Mouse (Mus musculus) MEL (cell line): ENCODE results near the gene Fbxw2.

ENCODE experiments used
- POLR2A ChIP-seq, 2 experiments: IDR thresholded peaks; 2 replicates each; pipeline ENCODE4 v1.6.1; 2011 to 2012; ENCODE audit warnings: low read length in 2 of 2, mild to moderate bottlenecking in 2 of 2, control low read depth in 1 of 2, improper control_type of control experiment in 1 of 2, low read depth in 1 of 2, moderate library complexity in 1 of 2; ENCODE audit not compliant: control insufficient read depth in 1 of 2, insufficient read depth in 1 of 2, poor library complexity in 1 of 2
- RAD21 ChIP-seq: IDR thresholded peaks from 2 replicates; pipeline ENCODE4 v1.6.1; 2011; ENCODE audit warnings: mild to moderate bottlenecking, low read depth, low read length, improper control_type of control experiment
- TAL1 ChIP-seq: IDR thresholded peaks from 2 replicates; pipeline ENCODE4 v1.6.1; 2012; ENCODE audit warnings: mild to moderate bottlenecking, inconsistent platforms, low read length, moderate library complexity, mixed read lengths
- USF1 ChIP-seq: IDR thresholded peaks from 2 replicates; pipeline ENCODE4 v1.6.1; 2014; ENCODE audit warnings: low read depth, mild to moderate bottlenecking, inconsistent platforms, low read length, improper control_type of control experiment, moderate library complexity
- USF2 ChIP-seq, 2 experiments: IDR thresholded peaks; 2 replicates each; pipeline ENCODE4 v1.6.1; 2011 to 2012; ENCODE audit warnings: improper control_type of control experiment in 2 of 2, low read length in 2 of 2, borderline replicate concordance in 1 of 2, inconsistent platforms in 1 of 2, low read depth in 1 of 2, mild to moderate bottlenecking in 1 of 2; ENCODE audit not compliant: insufficient read depth in 1 of 2
- ZC3H11A ChIP-seq: IDR thresholded peaks from 2 replicates; pipeline ENCODE4 v1.6.1; 2012; ENCODE audit warnings: low read depth, mild to moderate bottlenecking, inconsistent platforms, low read length, improper control_type of control experiment

- TF ChIP-seq POLR2A (IDR thresholded peaks at IDR 0.05; ENCODE audit: control insufficient read depth in 1 of 2, insufficient read depth in 1 of 2, low read depth in 1 of 2, low read length in 2 of 2, poor library complexity in 1 of 2) (no peak), USF1 (no peak), RAD21 (no peak), USF2 (IDR thresholded peaks at IDR 0.05; ENCODE audit: borderline replicate concordance in 1 of 2, insufficient read depth in 1 of 2, low read depth in 1 of 2, low read length in 2 of 2) (no peak), TAL1 (no peak; the same call in 1 of the 2 replicates), ZC3H11A (no peak)
These were observed 63.9 kb downstream of the Fbxw2 start for GRCm38 (mm10) chr2:34762174-34762573.
